Mouse (Mus musculus): Measurements from ENCODE around the gene Tgfbrap1.

DNA sequence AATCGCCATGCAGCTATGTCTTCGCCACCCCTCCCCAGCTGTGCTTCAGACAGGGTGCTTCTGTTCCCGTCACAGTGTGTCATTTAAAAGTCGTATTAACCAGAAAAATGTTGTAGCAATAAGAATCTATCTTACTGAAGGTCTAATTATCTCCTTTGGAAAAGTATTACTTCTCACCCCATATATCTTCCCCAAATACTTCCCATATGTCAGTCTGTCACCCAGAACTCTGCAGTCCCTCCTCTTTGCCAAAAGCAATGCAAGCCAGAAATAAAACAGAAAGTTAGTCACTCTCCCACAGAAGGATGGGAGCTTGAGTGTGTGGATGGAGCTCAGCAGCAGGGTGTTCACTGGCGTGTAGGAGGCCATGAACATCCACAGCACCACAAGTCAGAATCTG lies 38.9 kb upstream of the Tgfbrap1 start:
- TF ChIP-seq CTCF (IDR thresholded peaks at IDR 0.05; ENCODE audit: insufficient read depth, low read depth, low read length) (no peak), POLR2A (IDR thresholded peaks at IDR 0.05; ENCODE audit: insufficient read depth, low read depth, low read length) (no peak)
